Mouse (Mus musculus): ENCODE measurements around the gene Swt1.

Swt1 gene

GRCm38 (mm10) chr1:151320408-151320807, 107.8 kb downstream of the Swt1 start:
- no peak for DNase-seq (ENCODE audit: low read depth, low spot score)

- DNase-seq (ENCODE audit: low read depth, low spot score), result no peak
Measured at GRCm38 (mm10) chr1:151319267-151319666, 109.0 kb downstream of the Swt1 start.
